Mouse (Mus musculus) myocyte (in vitro differentiated cells): ENCODE data around the gene Lep.

Experiments used
- E2F4 ChIP-seq: IDR thresholded peaks from one replicate; pipeline ENCODE4 v1.6.1; 2011; ENCODE audit warnings: mild to moderate bottlenecking, control low read depth, moderate library complexity; ENCODE audit not compliant: insufficient read depth
- POLR2A ChIP-seq: IDR thresholded peaks from one replicate; pipeline ENCODE4 v1.6.1; 2011; ENCODE audit warnings: low read depth, mild to moderate bottlenecking, control low read depth, moderate library complexity; ENCODE audit not compliant: insufficient read length
- TCF3 ChIP-seq: IDR thresholded peaks from one replicate; pipeline ENCODE4 v1.6.1; 2011; ENCODE audit warnings: low read depth, control low read depth; ENCODE audit not compliant: insufficient read length
- USF1 ChIP-seq: IDR thresholded peaks from one replicate; pipeline ENCODE4 v1.6.1; 2011; ENCODE audit warnings: low read depth, mild to moderate bottlenecking, control low read depth, moderate library complexity

GRCm38 (mm10) chr6:29013216-29013615 is 46.8 kb upstream of the Lep start:
- no peak for TF ChIP-seq TCF3
- no peak for TF ChIP-seq USF1
- no peak for TF ChIP-seq POLR2A
- no peak for TF ChIP-seq E2F4
